Mouse (Mus musculus): Measurements from ENCODE around the gene Fam169a. TPM values are rescaled to one million over a fixed set of nuclear protein-coding genes. Genes with fewer than 3 reads are reported as not detected.
"Not testable (repeated sequence)": the region's sequence is repeated elsewhere in the genome, so short reads cannot be mapped to it uniquely, and the experiment has no call there.

The Fam169a gene
- polyA plus RNA-seq, 1 experiment, result 20.1 TPM

DNA sequence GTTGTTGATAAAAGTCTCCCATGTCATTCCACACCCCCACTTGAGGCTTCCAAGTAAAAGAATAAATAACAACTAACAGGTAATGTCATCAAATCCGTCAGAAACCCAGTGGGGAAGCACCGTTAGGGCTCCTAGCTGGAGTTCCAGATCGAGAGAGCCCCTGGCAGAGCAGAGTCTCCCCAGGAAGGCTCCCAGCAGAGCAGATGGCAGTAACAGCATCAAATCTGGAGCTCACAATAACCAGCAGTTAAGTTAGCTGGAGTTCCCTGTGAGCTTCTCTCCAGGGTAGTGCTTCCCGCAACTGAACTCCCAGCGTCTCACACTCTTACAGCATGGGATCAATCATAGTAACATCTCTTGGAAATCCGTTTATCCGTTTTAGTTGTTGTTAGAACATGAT, 37.9 kb downstream of the Fam169a start:
- no peak overlapping the region for H3K27ac ChIP-seq (ENCODE audit: insufficient read depth, low read length)
- TF ChIP-seq POLR2A (IDR thresholded peaks at IDR 0.05; ENCODE audit: extremely low read depth, insufficient read depth, low read length), result no peak
- TF ChIP-seq CTCF (IDR thresholded peaks at IDR 0.05; ENCODE audit: extremely low read depth, insufficient read depth, low read length), result no peak
- H3K4me1 ChIP-seq (ENCODE audit: control insufficient read depth, insufficient read depth, low read length), result no peaks in the 10 kb centered on the region
- no peak overlapping the region for H3K4me3 ChIP-seq (ENCODE audit: insufficient read depth, low read length)

DNA sequence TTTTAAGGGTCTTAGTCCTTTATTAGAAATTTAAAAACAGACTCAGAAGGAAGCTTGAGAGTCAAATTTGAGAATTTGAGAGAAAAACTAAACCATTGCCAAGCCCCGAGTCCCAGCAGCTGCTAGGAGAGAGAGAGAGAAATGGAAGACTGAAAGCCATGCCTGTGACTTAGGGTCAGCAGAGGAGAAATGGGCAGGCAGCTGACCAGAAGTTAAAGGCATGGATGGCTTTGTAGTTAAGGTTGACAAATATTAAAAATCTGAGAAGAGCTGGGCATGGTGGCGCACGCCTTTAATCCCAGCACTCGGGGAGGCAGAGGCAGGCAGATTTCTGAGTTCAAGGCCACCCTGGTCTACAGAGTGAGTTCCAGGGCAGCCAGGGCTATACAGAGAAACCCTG, 40.6 kb downstream of the Fam169a start:
- not testable (repeated sequence) for H3K4me3 ChIP-seq (ENCODE audit: insufficient read depth, low read length); H3K4me1 ChIP-seq (ENCODE audit: control insufficient read depth, insufficient read depth, low read length); H3K27ac ChIP-seq (ENCODE audit: insufficient read depth, low read length)

DNA sequence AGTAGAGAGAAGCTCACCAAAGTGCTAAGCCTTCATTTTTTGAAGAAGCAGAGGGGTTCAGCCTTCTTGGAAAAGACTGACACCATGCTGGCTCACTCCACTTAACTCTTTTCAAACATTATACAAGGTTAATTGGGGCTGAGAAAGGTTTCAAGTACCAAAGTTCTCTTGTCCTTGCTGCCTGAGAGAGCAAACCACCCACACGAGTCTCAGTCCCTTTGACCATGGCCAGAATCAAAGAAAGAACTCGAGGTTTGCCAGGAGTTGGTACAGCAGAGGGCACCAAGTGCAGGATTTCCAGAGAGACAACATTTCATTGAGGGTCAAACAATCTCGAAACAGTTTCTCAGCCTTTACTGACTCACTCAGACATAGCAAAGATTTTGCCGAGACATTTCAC, 42.0 kb downstream of the Fam169a start:
- TF ChIP-seq CTCF (IDR thresholded peaks at IDR 0.05; ENCODE audit: extremely low read depth, insufficient read depth, low read length), result no peak
- TF ChIP-seq POLR2A (IDR thresholded peaks at IDR 0.05; ENCODE audit: extremely low read depth, insufficient read depth, low read length), result no peak
- Histone ChIP-seq H3K4me3 (ENCODE audit: insufficient read depth, low read length) (no peak overlapping the region), H3K4me1 (ENCODE audit: control insufficient read depth, insufficient read depth, low read length) (no peaks in the 10 kb centered on the region)

DNA sequence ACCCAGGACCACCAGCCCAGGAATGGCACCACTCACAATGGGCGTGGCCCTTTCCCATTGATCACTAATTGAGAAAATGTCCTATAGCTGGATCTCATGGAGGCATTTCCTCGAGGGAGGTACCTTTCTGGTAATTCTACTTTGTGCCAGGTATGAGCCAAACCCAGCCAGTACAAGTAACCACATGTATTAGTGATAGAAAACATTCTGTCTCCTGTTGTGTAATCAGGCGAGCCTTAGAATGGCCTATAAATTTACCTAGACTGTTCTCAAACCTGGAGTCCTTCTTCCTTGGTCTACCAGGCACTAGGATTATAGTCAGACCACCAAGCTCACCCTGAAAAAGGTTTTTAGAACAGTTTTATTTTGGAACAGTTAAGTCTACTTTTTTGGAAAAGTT, 54.3 kb downstream of the Fam169a start:
- Histone ChIP-seq H3K27ac (ENCODE audit: insufficient read depth, low read length) (no peak overlapping the region), H3K4me3 (ENCODE audit: insufficient read depth, low read length) (no peak overlapping the region), H3K4me1 (ENCODE audit: control insufficient read depth, insufficient read depth, low read length) (no peaks in the 10 kb centered on the region)
- TF ChIP-seq CTCF (IDR thresholded peaks at IDR 0.05; ENCODE audit: extremely low read depth, insufficient read depth, low read length) (no peak), POLR2A (IDR thresholded peaks at IDR 0.05; ENCODE audit: extremely low read depth, insufficient read depth, low read length) (no peak)

More for the DNA sequence above, 42.0 kb downstream of the Fam169a start:
- no peak overlapping the region for H3K27ac ChIP-seq (ENCODE audit: insufficient read depth, low read length)

DNA sequence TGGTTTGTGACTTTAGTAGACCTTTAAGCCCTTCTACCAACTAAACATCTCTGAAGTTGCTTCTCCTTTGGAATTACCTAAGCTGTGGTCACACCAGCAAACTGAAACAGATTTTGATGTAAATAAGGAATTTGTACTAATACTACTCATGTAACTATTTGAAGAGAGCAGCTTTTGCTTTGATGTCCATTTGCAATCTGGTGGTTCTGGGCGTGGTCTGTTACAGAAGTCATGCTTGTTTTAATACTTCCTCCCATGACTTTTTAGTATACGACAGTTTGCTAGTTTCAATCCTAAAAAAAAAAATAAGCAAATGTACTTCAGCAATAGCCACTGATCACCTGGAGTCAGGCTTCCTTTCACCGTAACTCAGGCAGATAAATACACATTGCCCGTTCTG, 62.6 kb downstream of the Fam169a start:
- H3K4me1 ChIP-seq (ENCODE audit: control insufficient read depth, insufficient read depth, low read length); H3K4me3 ChIP-seq (ENCODE audit: insufficient read depth, low read length); H3K27ac ChIP-seq (ENCODE audit: insufficient read depth, low read length): not testable (repeated sequence)

DNA sequence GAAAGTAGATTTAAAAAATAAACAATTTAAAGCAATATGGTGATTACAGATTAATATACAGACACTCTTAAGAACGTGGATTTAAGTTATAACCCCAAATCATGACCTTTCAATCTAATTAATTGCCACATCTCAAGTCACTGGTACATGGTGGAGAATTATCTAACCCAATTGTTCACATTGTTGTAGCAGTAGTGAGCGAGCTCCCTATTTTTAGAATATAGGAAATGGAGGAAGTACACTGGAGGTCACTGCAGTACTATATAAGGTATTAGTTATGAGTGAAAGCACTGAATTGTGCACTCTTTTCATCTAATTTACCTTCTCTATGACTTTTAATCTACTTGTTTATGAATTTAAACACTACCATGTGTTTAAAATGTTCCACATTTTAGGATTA, 63.3 kb downstream of the Fam169a start:
- not testable (repeated sequence) for H3K4me3 ChIP-seq (ENCODE audit: insufficient read depth, low read length); H3K27ac ChIP-seq (ENCODE audit: insufficient read depth, low read length); H3K4me1 ChIP-seq (ENCODE audit: control insufficient read depth, insufficient read depth, low read length)

DNA sequence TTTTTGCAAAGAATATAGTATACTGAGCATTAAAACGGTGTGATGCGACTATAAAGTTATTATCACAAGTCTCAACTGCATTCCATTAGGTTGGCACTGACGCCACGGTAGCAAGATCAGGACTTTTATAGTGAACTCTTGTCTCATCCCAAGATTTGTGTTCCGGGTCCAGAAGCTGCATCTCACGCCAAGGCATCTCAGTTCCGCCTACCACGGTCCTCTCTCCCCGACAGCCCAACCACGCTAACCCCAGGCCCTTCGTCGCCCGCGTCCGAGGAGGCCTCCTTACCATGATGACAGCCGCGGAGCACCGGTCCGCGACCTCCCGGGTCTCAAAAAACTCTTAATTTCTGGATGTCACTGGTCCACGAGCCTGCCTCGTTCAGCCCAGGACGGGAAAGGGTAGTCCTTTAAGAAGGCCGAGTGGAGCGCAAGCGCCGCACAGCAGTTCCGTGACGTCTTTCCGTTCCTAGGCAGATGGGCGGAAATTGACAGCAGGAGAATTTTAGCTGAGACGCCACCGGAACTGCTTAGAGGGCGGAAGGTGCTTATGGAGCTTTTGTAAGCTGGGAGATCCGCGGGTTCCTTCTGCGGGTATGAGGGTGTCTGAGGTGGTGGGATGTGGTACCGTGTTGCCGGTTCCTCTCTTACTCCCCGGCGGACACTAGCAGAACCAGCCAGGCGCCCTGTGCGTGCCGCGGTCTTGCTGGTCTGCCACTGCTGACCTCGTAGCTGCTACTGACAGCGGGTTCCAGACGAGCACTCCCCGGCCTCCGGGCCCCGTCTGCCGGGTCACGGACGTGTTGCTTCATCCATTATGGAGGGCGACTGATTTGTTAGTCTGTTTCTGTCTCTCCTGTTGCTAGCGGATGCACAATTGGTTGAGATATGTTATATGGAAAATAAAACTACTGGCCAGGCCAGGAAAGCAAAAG, 70.6 kb downstream of the Fam169a start, which contains the start of the genes Gfm2 and Nsa2:
Gene Gfm2 (plus strand): TSS at position 472 of the 935 bp plus-strand sequence.
Gene Nsa2 (minus strand): TSS at position 472 of the 935 bp plus-strand sequence.
- TF ChIP-seq POLR2A (IDR thresholded peaks at IDR 0.05; ENCODE audit: extremely low read depth, insufficient read depth, low read length) (peak; percentile 90), CTCF (IDR thresholded peaks at IDR 0.05; ENCODE audit: extremely low read depth, insufficient read depth, low read length) (no peak)
- Histone ChIP-seq H3K4me3 (ENCODE audit: insufficient read depth, low read length) (peak within 1 kb of the TSS; percentile 69), H3K27ac (ENCODE audit: insufficient read depth, low read length) (peak within 1 kb of the TSS; percentile 63), H3K4me1 (ENCODE audit: control insufficient read depth, insufficient read depth, low read length) (peaks cover 2% of the 10 kb centered on the region; the same call in 1 of the 2 replicates)

DNA sequence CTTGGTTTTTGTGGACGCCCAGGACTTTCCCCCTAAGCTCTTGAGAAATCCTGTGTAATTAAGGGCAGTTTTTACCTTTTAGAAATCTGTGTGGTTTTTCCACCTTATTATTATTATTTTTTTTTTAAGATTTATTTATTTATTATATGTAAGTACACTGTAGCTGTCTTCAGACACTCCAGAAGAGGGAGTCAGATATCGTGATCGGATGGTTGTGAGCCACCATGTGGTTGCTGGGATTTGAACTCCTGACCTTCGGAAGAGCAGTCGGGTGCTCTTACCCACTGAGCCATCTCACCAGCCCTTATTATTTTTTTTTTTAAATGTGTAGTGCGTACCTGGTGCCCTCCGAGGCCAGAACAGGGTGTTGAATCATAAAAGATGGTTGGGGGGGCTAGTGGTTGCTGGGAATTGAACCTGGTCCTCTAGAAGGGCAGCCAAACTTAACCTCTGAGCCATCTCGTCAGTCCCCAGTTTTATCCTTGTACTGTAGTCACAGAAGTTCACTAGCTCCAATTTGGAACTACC, 71.4 kb downstream of the Fam169a start:
- H3K27ac ChIP-seq (ENCODE audit: insufficient read depth, low read length), result not testable (repeated sequence)

GRCm38 (mm10) chr13:97142321-97142720, 75.2 kb downstream of the Fam169a start:
- no peak overlapping the region for H3K27ac ChIP-seq (ENCODE audit: insufficient read depth, low read length)
- no peak overlapping the region for H3K4me3 ChIP-seq (ENCODE audit: insufficient read depth, low read length)
- TF ChIP-seq POLR2A (IDR thresholded peaks at IDR 0.05; ENCODE audit: extremely low read depth, insufficient read depth, low read length) (no peak), CTCF (IDR thresholded peaks at IDR 0.05; ENCODE audit: extremely low read depth, insufficient read depth, low read length) (no peak)
- H3K4me1 ChIP-seq (ENCODE audit: control insufficient read depth, insufficient read depth, low read length), result peaks cover 2% of the 10 kb centered on the region; the same call in 1 of the 2 replicates

More for the DNA sequence above, 71.4 kb downstream of the Fam169a start:
- H3K4me1 ChIP-seq (ENCODE audit: control insufficient read depth, insufficient read depth, low read length), result not testable (repeated sequence)
- peak overlapping the region; percentile 69 for H3K4me3 ChIP-seq (ENCODE audit: insufficient read depth, low read length)

DNA sequence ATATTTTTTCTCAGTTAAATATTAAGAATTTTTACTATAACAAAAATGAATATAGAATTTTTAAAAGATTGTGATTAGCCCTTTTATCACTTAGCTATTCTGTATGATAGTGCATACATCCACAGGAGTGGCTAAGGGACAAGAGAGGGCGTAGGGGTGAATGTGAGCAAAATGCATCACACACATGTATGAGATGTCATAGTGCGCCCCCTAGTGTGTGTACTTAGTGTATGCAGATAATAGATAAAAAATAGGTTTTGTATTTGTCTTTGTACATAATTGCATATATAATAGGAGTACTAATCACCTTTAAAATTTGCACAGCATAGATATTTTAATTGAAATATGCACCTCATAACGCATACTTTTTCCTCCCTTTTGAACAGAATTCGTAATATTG, 78.7 kb downstream of the Fam169a start:
- H3K4me1 ChIP-seq (ENCODE audit: control insufficient read depth, insufficient read depth, low read length), result no peaks in the 10 kb centered on the region
- H3K27ac ChIP-seq (ENCODE audit: insufficient read depth, low read length), result no peak overlapping the region
- TF ChIP-seq CTCF (IDR thresholded peaks at IDR 0.05; ENCODE audit: extremely low read depth, insufficient read depth, low read length) (peak; percentile 30; the same call in 1 of the 2 replicates), POLR2A (IDR thresholded peaks at IDR 0.05; ENCODE audit: extremely low read depth, insufficient read depth, low read length) (no peak)
- H3K4me3 ChIP-seq (ENCODE audit: insufficient read depth, low read length), result no peak overlapping the region
